In genomic region chr10:91081959-91082507, GRCm38 (mm10) we compare ENCODE assay signal across 8 mouse cellular contexts. TPM values are rescaled to one million over a fixed set of nuclear protein-coding genes. Genes with fewer than 3 reads are reported as not detected.
DNase-seq lines count a peak whose midpoint lies in the region; ATAC-seq lines count a peak whose summit lies in the region.

No protein-coding gene starts in this region.

- peak overlapping the region; percentile 89 for H3K4me3 ChIP-seq in embryonic facial prominence, embryonic 10.5 days
- peak overlapping the region; percentile 97 for H3K4me3 ChIP-seq in hindbrain, embryonic 16.5 days (ENCODE audit: low read length)
- H3K4me3 ChIP-seq in macrophage (ENCODE audit: inconsistent target) = peak overlapping the region; percentile 80

- peak; percentile 55 for DNase-seq in retina, embryonic 14.5 days (ENCODE audit: low spot score)
- no peak for DNase-seq in retina, postnatal 1 day
- no peak for DNase-seq in embryonic facial prominence, embryonic 10.5 days (ENCODE audit: low spot score)
- no peak for DNase-seq in spleen, postnatal 36 days (ENCODE audit: low spot score in 2 of 2)
- no peak for DNase-seq in left cerebral cortex, adult 9 months (ENCODE audit: low spot score in 2 of 2)
- DNase-seq in kidney, postnatal 10 days = no peak

- peak overlapping the region; percentile 90 for H3K9ac ChIP-seq in hindbrain, embryonic 16.5 days (ENCODE audit: low read depth, low read length)

- peaks cover 51% of the 10 kb centered on the region for H3K79me2 ChIP-seq in macrophage (ENCODE audit: inconsistent target)

- peaks cover 16% of the 10 kb centered on the region for H3K4me1 ChIP-seq in embryonic facial prominence, embryonic 10.5 days
- peaks cover 4% of the 10 kb centered on the region for H3K4me1 ChIP-seq in hindbrain, embryonic 16.5 days (ENCODE audit: control insufficient read depth, insufficient read depth, low read depth, low read length)

- no peaks in the 10 kb centered on the region for H3K27me3 ChIP-seq in embryonic facial prominence, embryonic 10.5 days (replicated peaks; ENCODE audit: low read depth, poor library complexity, severe bottlenecking)
- no peaks in the 10 kb centered on the region for H3K27me3 ChIP-seq in hindbrain, embryonic 16.5 days (replicated peaks; ENCODE audit: control insufficient read depth, insufficient read depth, low read length)

- H3K4me2 ChIP-seq in hindbrain, embryonic 16.5 days (ENCODE audit: low read length) = peak overlapping the region; percentile 75

- H3K27ac ChIP-seq in embryonic facial prominence, embryonic 10.5 days (replicated peaks) = peak overlapping the region; percentile 90
- H3K27ac ChIP-seq in hindbrain, embryonic 16.5 days (ENCODE audit: low read depth, low read length) = peak overlapping the region; percentile 88
- H3K27ac ChIP-seq in macrophage = peak overlapping the region; percentile 76

- no peaks in the 10 kb centered on the region for H3K9me3 ChIP-seq in embryonic facial prominence, embryonic 10.5 days
- H3K9me3 ChIP-seq in hindbrain, embryonic 16.5 days (ENCODE audit: control insufficient read depth, low read length) = no peaks in the 10 kb centered on the region

- WGBS in embryonic facial prominence, embryonic 10.5 days = 2% methylated on average over 27 of the region's 27 CpGs
- under 1% methylated on average over 23 of the region's 27 CpGs for WGBS in hindbrain, embryonic 16.5 days
- WGBS in macrophage (ENCODE audit: missing documents) = under 1% methylated on average over 27 of the region's 27 CpGs

- H3K36me3 ChIP-seq in embryonic facial prominence, embryonic 10.5 days (replicated peaks) = peaks cover 27% of the 10 kb centered on the region
- peaks cover 6% of the 10 kb centered on the region for H3K36me3 ChIP-seq in hindbrain, embryonic 16.5 days (ENCODE audit: control insufficient read depth, insufficient read depth, low read length)
- peaks cover 21% of the 10 kb centered on the region for H3K36me3 ChIP-seq in macrophage (ENCODE audit: inconsistent target)

- peak; percentile 59 for ATAC-seq in hindbrain, embryonic 16.5 days

RNA-seq across cellular contexts. Expression of gene Apaf1, which starts 0.5 kb away (rescaled TPM):
- 22.9 and 26.8 TPM in 2 replicates for polyA plus RNA-seq in embryonic facial prominence, embryonic 10.5 days (2016; fragmentation: Nextera tagmentation; extraction: Ambion mirVana)
- polyA plus RNA-seq in hindbrain, embryonic 16.5 days (2015; fragmentation: Nextera tagmentation; extraction: Ambion mirVana) = 12.2 and 15.2 TPM in 2 replicates
- 100 to 1,000 TPM; 204 to 725 (median 324) TPM for total RNA-seq in macrophage (2018; cell fraction: chromatin; rRNA removed)
- total RNA-seq in macrophage (2018; cell fraction: cytosol; rRNA removed) = 100 to 1,000 TPM in 2 of 26 experiments, 10 to 100 TPM in 24; 40.9 to 107 (median 55.1) TPM
- total RNA-seq in macrophage (2018; cell fraction: nucleus; rRNA removed) = 100 to 1,000 TPM; 116 to 469 (median 239) TPM
- 13.1 to 39.9 TPM (median 29.7 TPM) in 3 replicates for polyA plus RNA-seq in macrophage (2018)

RNA-seq across cellular contexts. Expression of gene Ikbip, which starts 0.7 kb away (rescaled TPM):
- polyA plus RNA-seq in embryonic facial prominence, embryonic 10.5 days (2016; fragmentation: Nextera tagmentation; extraction: Ambion mirVana) = 21.0 and 22.9 TPM in 2 replicates
- polyA plus RNA-seq in hindbrain, embryonic 16.5 days (2015; fragmentation: Nextera tagmentation; extraction: Ambion mirVana) = 19.7 and 20.6 TPM in 2 replicates
- 10 to 100 TPM in 14 of 26 experiments, 1 to 10 TPM in 12; 3.0 to 30.2 (median 11.3) TPM for total RNA-seq in macrophage (2018; cell fraction: chromatin; rRNA removed)
- total RNA-seq in macrophage (2018; cell fraction: cytosol; rRNA removed) = 10 to 100 TPM in 22 of 26 experiments, 1 to 10 TPM in 4; 8.3 to 17.7 (median 12.3) TPM
- total RNA-seq in macrophage (2018; cell fraction: nucleus; rRNA removed) = 10 to 100 TPM in 20 of 26 experiments, 1 to 10 TPM in 6; 6.7 to 35.7 (median 13.5) TPM
- 12.9 to 17.5 TPM (median 14.3 TPM) in 3 replicates for polyA plus RNA-seq in macrophage (2018)

RNA-seq across cellular contexts. Expression of gene Slc25a3, which starts 41.8 kb away (rescaled TPM):
- 397 and 400 TPM in 2 replicates for polyA plus RNA-seq in embryonic facial prominence, embryonic 10.5 days (2016; fragmentation: Nextera tagmentation; extraction: Ambion mirVana)
- 635 and 651 TPM in 2 replicates for polyA plus RNA-seq in hindbrain, embryonic 16.5 days (2015; fragmentation: Nextera tagmentation; extraction: Ambion mirVana)
- 100 to 1,000 TPM; 197 to 929 (median 501) TPM for total RNA-seq in macrophage (2018; cell fraction: chromatin; rRNA removed)
- 100 to 1,000 TPM; 285 to 427 (median 348) TPM for total RNA-seq in macrophage (2018; cell fraction: cytosol; rRNA removed)
- 100 to 1,000 TPM; 295 to 757 (median 468) TPM for total RNA-seq in macrophage (2018; cell fraction: nucleus; rRNA removed)
- polyA plus RNA-seq in macrophage (2018) = 239 to 473 TPM (median 381 TPM) in 3 replicates
